ENCODE assay signal across 8 mouse cellular contexts in the genomic region with DNA sequence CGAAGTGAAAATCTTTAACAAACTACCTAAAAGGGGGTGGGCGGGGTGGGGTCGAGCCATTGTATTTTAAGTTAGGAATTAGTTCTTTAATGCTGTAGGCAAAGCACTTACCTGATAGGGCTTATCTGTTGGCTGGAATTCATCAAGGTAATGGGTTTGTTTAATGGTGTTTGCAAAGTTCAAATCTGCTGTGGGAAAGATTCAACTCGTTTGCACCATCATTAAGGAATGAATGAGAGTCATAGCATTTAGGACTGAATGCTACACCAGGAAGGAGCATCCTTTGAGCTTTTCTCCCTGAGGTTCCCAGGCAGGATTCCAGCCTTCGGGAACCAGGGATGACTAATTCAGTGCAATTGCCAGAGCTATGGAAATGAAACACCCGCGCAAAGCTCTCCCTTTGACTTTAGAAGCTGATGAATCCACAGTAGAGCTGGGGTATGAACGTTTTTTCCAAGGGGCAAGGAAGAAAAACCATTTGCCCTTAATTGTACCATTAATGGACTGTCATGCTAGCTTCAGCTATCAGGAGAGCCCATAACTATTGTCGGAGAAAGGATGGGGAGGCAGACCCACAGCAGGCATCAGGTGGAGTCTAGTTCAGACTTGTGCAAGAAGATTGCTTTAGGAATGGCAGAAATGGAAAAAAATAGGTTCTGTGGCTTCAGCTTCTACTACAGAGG. TPM values are rescaled to one million over a fixed set of nuclear protein-coding genes. Genes with fewer than 3 reads are reported as not detected.
A peak's percentile ranks its signal among the peaks of the same experiment; 100 is the strongest.
DNase-seq lines count a peak whose midpoint lies in the region; ATAC-seq lines count a peak whose summit lies in the region.

No protein-coding gene starts in this region.

- ATAC-seq in neural tube, embryonic 13.5 days (ENCODE audit: low read depth): no peak

- 9% methylated on average over 9 of the region's 9 CpGs for WGBS in neural tube, embryonic 13.5 days

- peaks cover 14% of the 10 kb centered on the region for H3K27me3 ChIP-seq in neural tube, embryonic 13.5 days

- no peaks in the 10 kb centered on the region for H3K36me3 ChIP-seq in neural tube, embryonic 13.5 days

- H3K4me1 ChIP-seq in neural tube, embryonic 13.5 days (replicated peaks): peaks cover 31% of the 10 kb centered on the region

- H3K9me3 ChIP-seq in neural tube, embryonic 13.5 days: no peaks in the 10 kb centered on the region

- DNase-seq in cerebellum, postnatal 10 days: peak; percentile 15 to 22
- no peak for DNase-seq in cerebellum, adult 8-10 months
- DNase-seq in urinary bladder, postnatal 14 days (ENCODE audit: low spot score): peak; percentile 29
- no peak for DNase-seq in urinary bladder, adult 2 months (ENCODE audit: low spot score)
- DNase-seq in layer of hippocampus, adult 9-11 months: peak; percentile 28
- DNase-seq in kidney, adult 18-20 months: no peak
- no peak for DNase-seq in cerebellum, postnatal 4 days (ENCODE audit: low spot score in 2 of 2)

- no peak overlapping the region for H3K9ac ChIP-seq in neural tube, embryonic 13.5 days

- H3K4me2 ChIP-seq in neural tube, embryonic 13.5 days: peak overlapping the region; percentile 57

- peak overlapping the region; percentile 29; the same call in 1 of the 2 replicates for H3K4me3 ChIP-seq in neural tube, embryonic 13.5 days

- 0 out of 2 replicates have a peak overlapping the region, but pooled peaks have one; percentile 54 for H3K27ac ChIP-seq in neural tube, embryonic 13.5 days (replicated peaks)

RNA-seq across cellular contexts. Expression of gene Cpm, which starts 57.3 kb away (rescaled TPM):
- 3.8 and 4.1 TPM in 2 replicates for polyA plus RNA-seq in urinary bladder, adult 2 months (2012; rRNA removed)
- 6.2 and 6.9 TPM in 2 replicates for polyA plus RNA-seq in neural tube, embryonic 13.5 days (2015; fragmentation: Nextera tagmentation; extraction: Ambion mirVana)

Comparison
In these comparisons a context has a peak if more than half of its experiments do, and no peak if none do; other contexts are left out.
1. DNase-seq: peak in cerebellum, postnatal 10 days (2 of 2), urinary bladder, postnatal 14 days (single experiment) and layer of hippocampus, adult 9-11 months (single experiment); none in cerebellum, adult 8-10 months (single experiment), urinary bladder, adult 2 months (single experiment), kidney, adult 18-20 months (single experiment) and cerebellum, postnatal 4 days (0 of 2).